Mouse (Mus musculus): ENCODE measurements around the gene Rex1bd. TPM values are rescaled to one million over a fixed set of nuclear protein-coding genes. Genes with fewer than 3 reads are reported as not detected.

The Rex1bd gene
- total and polyA plus RNA-seq, 2 experiments from 2014 or later: 140 to 190 TPM

GRCm38 (mm10) chr8:70469938-70470337 is 36.6 kb downstream of the Rex1bd start:
- DNase-seq (ENCODE audit: low spot score): no peak
- Histone ChIP-seq H3K4me1 (ENCODE audit: insufficient read depth, low read length) (0 out of 2 replicates have a peak, but pooled peaks cover 11% of the 10 kb centered on the region), H3K36me3 (ENCODE audit: insufficient read depth, low read length) (no peaks in the 10 kb centered on the region), H3K27ac (peak overlapping the region; percentile 48; the same call in 1 of the 2 replicates), H3K4me3 (ENCODE audit: low read length) (no peak overlapping the region), H3K9ac (replicated peaks; ENCODE audit: low read length) (no peak overlapping the region), H3K4me2 (ENCODE audit: low read depth, low read length) (no peak overlapping the region), H3K27me3 (ENCODE audit: insufficient read depth, low read length) (no peaks in the 10 kb centered on the region), H3K9me3 (ENCODE audit: low read length) (no peaks in the 10 kb centered on the region)
- no peak for TF ChIP-seq CTCF (IDR thresholded peaks at IDR 0.05; ENCODE audit: low read depth)
- WGBS: 42% methylated on average over 2 of the region's 2 CpGs
- ATAC-seq: no peak

DNA sequence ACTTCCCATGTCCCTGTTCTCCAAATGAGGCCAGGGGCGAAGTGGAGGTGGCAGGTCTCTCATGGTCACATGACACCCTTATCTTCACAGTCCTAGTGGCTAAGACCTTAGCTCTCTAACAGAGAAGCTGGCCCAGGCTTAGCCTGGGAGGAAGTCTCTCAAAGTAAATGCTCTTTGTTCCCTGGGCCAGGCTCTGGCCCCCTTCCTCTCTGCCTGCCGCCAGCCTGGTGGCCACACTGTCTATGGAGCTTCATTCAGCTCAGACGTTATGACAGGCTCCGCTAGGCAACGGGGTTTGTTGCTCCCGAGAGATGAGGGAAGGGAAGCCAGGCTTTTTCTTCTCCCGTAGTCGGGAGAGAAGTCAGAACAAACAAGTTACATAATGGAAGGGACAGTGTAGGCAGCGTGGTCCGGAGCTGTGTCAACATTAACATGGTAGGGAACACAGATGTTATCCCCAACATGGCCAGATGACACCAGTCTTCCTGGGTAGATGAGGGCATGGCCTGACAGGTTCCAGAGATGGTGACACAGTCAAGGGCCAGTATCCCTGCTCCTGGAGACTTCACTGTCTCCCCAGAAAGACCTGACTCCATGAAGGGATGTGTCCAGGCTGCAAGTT is 37.1 kb downstream of the Rex1bd start:
- Histone ChIP-seq H3K27ac (peak overlapping the region; percentile 48; the same call in 1 of the 2 replicates), H3K9ac (replicated peaks; ENCODE audit: low read length) (no peak overlapping the region), H3K4me2 (ENCODE audit: low read depth, low read length) (no peak overlapping the region), H3K4me1 (ENCODE audit: insufficient read depth, low read length) (0 out of 2 replicates have a peak, but pooled peaks cover 11% of the 10 kb centered on the region), H3K9me3 (ENCODE audit: low read length) (no peaks in the 10 kb centered on the region), H3K36me3 (ENCODE audit: insufficient read depth, low read length) (no peaks in the 10 kb centered on the region), H3K4me3 (ENCODE audit: low read length) (no peak overlapping the region), H3K27me3 (ENCODE audit: insufficient read depth, low read length) (no peaks in the 10 kb centered on the region)
- 23% methylated on average over 10 of the region's 10 CpGs for WGBS
- no peak for TF ChIP-seq CTCF (IDR thresholded peaks at IDR 0.05; ENCODE audit: low read depth)
- ATAC-seq (peak; percentile 78), DNase-seq (ENCODE audit: low spot score) (peak; percentile 63)

GRCm38 (mm10) chr8:70468733-70469132 is 37.8 kb downstream of the Rex1bd start:
- no peak overlapping the region for H3K9ac ChIP-seq (replicated peaks; ENCODE audit: low read length)
- H3K27ac ChIP-seq: peak overlapping the region; percentile 48; the same call in 1 of the 2 replicates
- H3K4me1 ChIP-seq (ENCODE audit: insufficient read depth, low read length): 0 out of 2 replicates have a peak, but pooled peaks cover 11% of the 10 kb centered on the region
- no peak for TF ChIP-seq CTCF (IDR thresholded peaks at IDR 0.05; ENCODE audit: low read depth)
- no peaks in the 10 kb centered on the region for H3K27me3 ChIP-seq (ENCODE audit: insufficient read depth, low read length)
- H3K4me3 ChIP-seq (ENCODE audit: low read length): no peak overlapping the region
- no peaks in the 10 kb centered on the region for H3K36me3 ChIP-seq (ENCODE audit: insufficient read depth, low read length)
- 87% methylated on average over 4 of the region's 4 CpGs for WGBS
- no peak overlapping the region for H3K4me2 ChIP-seq (ENCODE audit: low read depth, low read length)
- no peak for ATAC-seq
- no peak for DNase-seq (ENCODE audit: low spot score)
- H3K9me3 ChIP-seq (ENCODE audit: low read length): no peaks in the 10 kb centered on the region

DNA sequence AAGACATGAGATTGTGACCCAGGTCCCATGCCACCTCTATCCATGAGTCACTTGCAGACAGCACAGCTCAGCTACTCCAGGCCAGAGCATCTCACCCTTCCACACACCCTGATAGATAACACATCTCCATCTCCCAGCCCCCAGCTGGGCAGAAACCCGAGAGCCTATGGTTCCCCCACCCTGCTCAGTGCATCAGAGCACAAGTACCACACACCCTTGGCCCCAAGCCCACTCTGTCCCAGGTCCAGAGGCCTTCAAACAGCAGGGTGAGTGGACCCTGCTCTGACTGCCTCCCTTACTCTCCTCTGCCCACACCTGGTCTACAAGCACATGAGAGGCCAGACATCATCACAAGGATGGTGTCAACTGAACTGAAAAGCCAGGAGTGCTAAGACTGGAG is 38.6 kb downstream of the Rex1bd start:
- DNase-seq (ENCODE audit: low spot score) (no peak), ATAC-seq (no peak)
- Histone ChIP-seq H3K4me3 (ENCODE audit: low read length) (no peak overlapping the region), H3K4me1 (ENCODE audit: insufficient read depth, low read length) (0 out of 2 replicates have a peak, but pooled peaks cover 11% of the 10 kb centered on the region), H3K9ac (replicated peaks; ENCODE audit: low read length) (no peak overlapping the region), H3K27ac (no peak overlapping the region), H3K4me2 (ENCODE audit: low read depth, low read length) (no peak overlapping the region), H3K9me3 (ENCODE audit: low read length) (no peaks in the 10 kb centered on the region), H3K36me3 (ENCODE audit: insufficient read depth, low read length) (no peaks in the 10 kb centered on the region), H3K27me3 (ENCODE audit: insufficient read depth, low read length) (no peaks in the 10 kb centered on the region)
- no peak for TF ChIP-seq CTCF (IDR thresholded peaks at IDR 0.05; ENCODE audit: low read depth)
- WGBS: 76% methylated on average over 1 of the region's 1 CpGs

GRCm38 (mm10) chr8:70467229-70467725 is 39.3 kb downstream of the Rex1bd start:
- Histone ChIP-seq H3K4me2 (ENCODE audit: low read depth, low read length) (no peak overlapping the region), H3K4me1 (ENCODE audit: insufficient read depth, low read length) (0 out of 2 replicates have a peak, but pooled peaks cover 11% of the 10 kb centered on the region), H3K4me3 (ENCODE audit: low read length) (no peak overlapping the region), H3K9me3 (ENCODE audit: low read length) (no peaks in the 10 kb centered on the region), H3K27ac (no peak overlapping the region), H3K9ac (replicated peaks; ENCODE audit: low read length) (no peak overlapping the region), H3K27me3 (ENCODE audit: insufficient read depth, low read length) (no peaks in the 10 kb centered on the region), H3K36me3 (ENCODE audit: insufficient read depth, low read length) (no peaks in the 10 kb centered on the region)
- no peak for TF ChIP-seq CTCF (IDR thresholded peaks at IDR 0.05; ENCODE audit: low read depth)
- DNase-seq (ENCODE audit: low spot score): no peak
- WGBS: 78% methylated on average over 5 of the region's 5 CpGs
- no peak for ATAC-seq

GRCm38 (mm10) chr8:70466771-70467170 is 39.8 kb downstream of the Rex1bd start:
- Histone ChIP-seq H3K9ac (replicated peaks; ENCODE audit: low read length) (no peak overlapping the region), H3K9me3 (ENCODE audit: low read length) (no peaks in the 10 kb centered on the region), H3K4me1 (ENCODE audit: insufficient read depth, low read length) (0 out of 2 replicates have a peak, but pooled peaks cover 11% of the 10 kb centered on the region), H3K4me3 (ENCODE audit: low read length) (no peak overlapping the region), H3K27ac (no peak overlapping the region), H3K36me3 (ENCODE audit: insufficient read depth, low read length) (no peaks in the 10 kb centered on the region), H3K27me3 (ENCODE audit: insufficient read depth, low read length) (no peaks in the 10 kb centered on the region), H3K4me2 (ENCODE audit: low read depth, low read length) (no peak overlapping the region)
- ATAC-seq (no peak), DNase-seq (ENCODE audit: low spot score) (no peak)
- no peak for TF ChIP-seq CTCF (IDR thresholded peaks at IDR 0.05; ENCODE audit: low read depth)
- 71% methylated on average over 11 of the region's 11 CpGs for WGBS

DNA sequence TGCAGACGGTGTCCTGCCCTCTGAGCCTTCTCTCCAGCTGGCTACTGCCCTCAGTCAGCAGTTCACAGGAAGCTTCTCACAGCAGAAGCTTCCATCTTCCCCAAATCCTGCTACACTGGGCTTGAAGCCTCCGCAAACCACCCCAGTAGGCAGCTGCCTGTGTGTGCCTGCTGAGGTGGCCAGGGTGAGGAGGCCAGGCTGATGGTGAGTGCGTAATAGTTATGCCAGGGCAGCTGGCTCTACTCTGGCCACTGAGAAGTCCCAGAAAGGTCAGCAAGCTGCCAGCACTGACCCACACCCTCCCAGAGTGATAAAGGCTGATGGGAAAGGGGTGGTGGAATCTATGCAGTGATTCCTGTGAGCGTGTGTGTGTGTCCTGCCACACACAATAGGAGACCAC is 40.2 kb downstream of the Rex1bd start:
- DNase-seq (ENCODE audit: low spot score) (no peak), ATAC-seq (no peak)
- Histone ChIP-seq H3K9me3 (ENCODE audit: low read length) (no peaks in the 10 kb centered on the region), H3K4me1 (ENCODE audit: insufficient read depth, low read length) (0 out of 2 replicates have a peak, but pooled peaks cover 11% of the 10 kb centered on the region), H3K9ac (replicated peaks; ENCODE audit: low read length) (no peak overlapping the region), H3K27me3 (ENCODE audit: insufficient read depth, low read length) (no peaks in the 10 kb centered on the region), H3K36me3 (ENCODE audit: insufficient read depth, low read length) (no peaks in the 10 kb centered on the region), H3K4me2 (ENCODE audit: low read depth, low read length) (no peak overlapping the region), H3K27ac (no peak overlapping the region), H3K4me3 (ENCODE audit: low read length) (no peak overlapping the region)
- TF ChIP-seq CTCF (IDR thresholded peaks at IDR 0.05; ENCODE audit: low read depth): no peak
- 74% methylated on average over 4 of the region's 4 CpGs for WGBS
